Mouse (Mus musculus): ENCODE measurements around the gene Gpatch11. TPM values are rescaled to one million over a fixed set of nuclear protein-coding genes. Genes with fewer than 3 reads are reported as not detected.
A peak's percentile ranks its signal among the peaks of the same experiment; 100 is the strongest.

The Gpatch11 gene
- polyA plus RNA-seq, 1 experiment = 29.8 TPM

- no peak for DNase-seq (ENCODE audit: extremely low spot score in 1 of 2, low spot score in 1 of 2)
These were observed 55.7 kb downstream of the Gpatch11 start for GRCm38 (mm10) chr17:78891020-78891419.

GRCm38 (mm10) chr17:78894991-78895390 is 59.6 kb downstream of the Gpatch11 start:
- DNase-seq (ENCODE audit: extremely low spot score in 1 of 2, low spot score in 1 of 2) = no peak

GRCm38 (mm10) chr17:78895394-78895793 is 60.0 kb downstream of the Gpatch11 start:
- peak in 1 of 2 experiments; percentile 53 for DNase-seq (ENCODE audit: extremely low spot score in 1 of 2, low spot score in 1 of 2)

Other genes starting within 250 kb of the Gpatch11 start
- gene Strn, start 98.4 kb upstream of the Gpatch11 start, polyA plus RNA-seq (2012; rRNA removed) = 20.7 and 21.1 TPM in 2 replicates
- gene Heatr5b, start 203 bp upstream of the Gpatch11 start, polyA plus RNA-seq (2012; rRNA removed) = 26.9 and 28.9 TPM in 2 replicates
- gene Eif2ak2, start 47.0 kb downstream of the Gpatch11 start, polyA plus RNA-seq (2012; rRNA removed) = 3.1 and 4.2 TPM in 2 replicates
- 0.30 and 0.63 TPM in 2 replicates for gene Sult6b1, start 71.4 kb downstream of the Gpatch11 start, polyA plus RNA-seq (2012; rRNA removed)
- gene Cebpzos, start 80.9 kb downstream of the Gpatch11 start, polyA plus RNA-seq (2012; rRNA removed) = 40.4 and 46.6 TPM in 2 replicates
- gene Cebpz, start 101.5 kb downstream of the Gpatch11 start, polyA plus RNA-seq (2012; rRNA removed) = 23.8 and 26.4 TPM in 2 replicates
- 48.2 and 50.2 TPM in 2 replicates for gene Ndufaf7, start 101.6 kb downstream of the Gpatch11 start, polyA plus RNA-seq (2012; rRNA removed)
- gene Prkd3, start 185.2 kb downstream of the Gpatch11 start, polyA plus RNA-seq (2012; rRNA removed) = 12.1 and 12.4 TPM in 2 replicates
- 18.5 and 20.2 TPM in 2 replicates for gene Qpct, start 216.3 kb downstream of the Gpatch11 start, polyA plus RNA-seq (2012; rRNA removed)

All from frontal cortex, adult 2 months (tissue).